Mouse (Mus musculus) G1E (cell line): ENCODE results near the gene Neto2.

Experiments
- CTCF ChIP-seq: IDR thresholded peaks from 2 replicates; pipeline ENCODE4 v1.5.1; 2012; ENCODE audit warnings: low read depth, low read length, inconsistent platforms, mixed read lengths
- GATA2 ChIP-seq: IDR thresholded peaks from 2 replicates; pipeline ENCODE4 v1.6.1; 2012; ENCODE audit warnings: low read depth, low read length, inconsistent platforms, borderline replicate concordance

- TF ChIP-seq CTCF = no peak
- TF ChIP-seq GATA2 = no peak
Measured at GRCm38 (mm10) chr8:85706988-85707387, 6.3 kb upstream of the Neto2 start.
